Mouse (Mus musculus) liver, adult 2 months (tissue): ENCODE data around the gene Sla2.

Source experiments
- CTCF ChIP-seq: fragments of 200-500 bp; IDR thresholded peaks from 2 replicates; pipeline ENCODE4 v1.5.1; 2011; ENCODE audit warnings: low read depth, low read length, control low read depth
- POLR2A ChIP-seq: fragments of 200-500 bp; IDR thresholded peaks from 2 replicates; pipeline ENCODE4 v1.6.1; 2011; ENCODE audit warnings: low read length, control low read depth; ENCODE audit not compliant: insufficient read depth; ENCODE audit errors: extremely low read depth

- TF ChIP-seq CTCF (no peak), POLR2A (no peak)
Observed at GRCm38 (mm10) chr2:156870519-156870918, 16.5 kb downstream of the Sla2 start.
